Mouse (Mus musculus) forebrain, embryonic 16.5 days (tissue): ENCODE data around the gene Dnmt1. TPM values are rescaled to one million over a fixed set of nuclear protein-coding genes. Genes with fewer than 3 reads are reported as not detected.
A peak's percentile ranks its signal among the peaks of the same experiment; 100 is the strongest.

ENCODE experiments used
- ATAC-seq: fragments of 200-750 bp; cut with Nextera tagmentation; 2 replicates; pipeline ENCODE4 v1.8.0; 2017; ENCODE audit warnings: mild to moderate bottlenecking, moderate library complexity
- H3K27ac ChIP-seq: fragments of 300-500 bp; sonication (generic); 2 replicates; pipeline ENCODE4 v1.5.1; 2014; ENCODE audit warnings: low read length, control low read depth
- H3K27me3 ChIP-seq: fragments of 300-500 bp; sonication (generic); replicated peaks from 2 replicates; pipeline ENCODE4 v1.6.1; 2014; ENCODE audit warnings: low read length; ENCODE audit not compliant: control insufficient read depth, insufficient read depth
- H3K36me3 ChIP-seq: fragments of 300-500 bp; sonication (generic); 2 replicates; pipeline ENCODE4 v1.6.1; 2014; ENCODE audit not compliant: control insufficient read depth, insufficient read depth
- H3K4me1 ChIP-seq: fragments of 300-500 bp; sonication (generic); replicated peaks from 2 replicates; pipeline ENCODE4 v1.6.1; 2014; ENCODE audit warnings: low read length; ENCODE audit not compliant: control insufficient read depth, insufficient read depth
- H3K4me2 ChIP-seq: fragments of 300-500 bp; sonication (generic); 2 replicates; pipeline ENCODE4 v1.6.1; 2014; ENCODE audit warnings: mild to moderate bottlenecking, low read length, control low read depth
- H3K4me3 ChIP-seq: fragments of 300-500 bp; sonication (generic); replicated peaks from 2 replicates; pipeline ENCODE4 v1.5.1; 2014; ENCODE audit warnings: mild to moderate bottlenecking, low read length, control low read depth
- H3K9ac ChIP-seq: fragments of 300-500 bp; sonication (generic); replicated peaks from 2 replicates; pipeline ENCODE4 v1.6.1; 2014; ENCODE audit warnings: low read depth, low read length, control low read depth
- H3K9me3 ChIP-seq: fragments of 300-500 bp; sonication (generic); 2 replicates; pipeline ENCODE4 v1.6.1; 2016; ENCODE audit warnings: low read length; ENCODE audit not compliant: control insufficient read depth
- WGBS: fragments of 180-500 bp; shearing (Covaris S2); extraction: QIAGEN DNeasy Blood & Tissue Kit; methylation state at CpG from one replicate; pipeline ENCODE4 v1.1.7; 2014; 5-methylcytosine and 5-hydroxymethylcytosine counted together
- polyA plus RNA-seq: library from polyadenylated mRNA; unstranded; fragments of >200 nt; fragmentation: Nextera tagmentation; extraction: Ambion mirVana; gene quantifications from 2 replicates; pipeline ENCODE4 v1.2.1, GENCODE M21; 2015

Dnmt1 gene
- polyA plus RNA-seq, 1 experiment from 2014 or later, result 85.3 TPM

GRCm38 (mm10) chr9:20891339-20892103, 68.2 kb downstream of the Dnmt1 start:
- 85% methylated on average over 26 of the region's 26 CpGs for WGBS
- no peak overlapping the region for H3K9ac ChIP-seq
- peaks cover 12% of the 10 kb centered on the region for H3K4me1 ChIP-seq
- H3K27me3 ChIP-seq, result no peaks in the 10 kb centered on the region
- H3K36me3 ChIP-seq, result peaks cover 54% of the 10 kb centered on the region
- H3K9me3 ChIP-seq, result no peaks in the 10 kb centered on the region
- H3K27ac ChIP-seq, result no peak overlapping the region
- no peak for ATAC-seq
- H3K4me2 ChIP-seq, result no peak overlapping the region
- H3K4me3 ChIP-seq, result no peak overlapping the region

- Histone ChIP-seq H3K9ac (no peak overlapping the region), H3K4me3 (no peak overlapping the region), H3K4me1 (peaks cover 12% of the 10 kb centered on the region)
Observed at GRCm38 (mm10) chr9:20890411-20890810, 69.3 kb downstream of the Dnmt1 start.

DNA sequence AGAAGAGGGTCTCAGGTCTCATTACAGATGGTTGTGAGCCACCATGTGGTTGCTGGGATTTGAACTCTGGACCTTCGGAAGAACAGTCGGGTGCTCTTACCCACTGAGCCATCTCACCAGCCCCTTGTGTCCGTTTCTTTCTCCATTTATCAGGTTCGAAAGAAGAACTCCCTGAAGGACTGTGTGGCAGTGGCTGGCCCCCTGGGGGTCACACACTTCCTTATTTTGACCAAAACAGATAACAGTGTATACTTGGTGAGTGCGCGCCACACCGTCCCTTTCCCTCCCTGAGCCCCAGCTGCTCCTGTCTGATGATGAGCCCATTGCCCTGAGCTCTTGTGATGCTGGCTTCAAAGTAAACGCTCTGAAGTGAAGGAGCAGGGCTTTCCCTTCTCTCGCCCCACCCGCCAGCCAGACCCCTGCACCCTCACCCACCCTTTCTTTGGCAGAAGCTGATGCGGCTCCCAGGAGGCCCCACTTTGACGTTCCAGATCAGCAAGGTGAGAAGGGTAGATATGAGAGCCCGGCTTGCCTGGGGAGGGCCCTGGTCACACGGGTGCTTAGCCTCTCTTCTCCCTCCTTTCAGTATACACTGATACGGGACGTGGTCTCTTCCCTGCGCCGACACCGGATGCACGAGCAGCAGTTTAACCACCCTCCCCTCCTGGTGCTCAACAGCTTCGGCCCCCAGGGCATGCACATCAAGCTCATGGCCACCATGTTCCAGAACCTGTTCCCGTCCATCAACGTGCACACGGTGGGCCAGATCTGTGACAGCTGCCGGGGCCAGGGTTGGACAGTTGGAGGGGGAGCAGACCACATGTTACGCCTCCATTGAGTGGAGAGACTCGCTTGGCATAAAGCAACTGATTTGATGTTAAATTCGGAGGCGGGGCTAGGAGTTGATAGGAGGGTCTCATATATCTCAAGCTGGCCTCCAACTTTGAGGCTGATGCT, 70.2 kb downstream of the Dnmt1 start:
- peaks cover 39% of the 10 kb centered on the region for H3K36me3 ChIP-seq
- WGBS, result 87% methylated on average over 29 of the region's 29 CpGs
- H3K4me1 ChIP-seq, result peaks cover 12% of the 10 kb centered on the region
- H3K27me3 ChIP-seq, result no peaks in the 10 kb centered on the region
- no peak overlapping the region for H3K4me3 ChIP-seq
- no peak overlapping the region for H3K4me2 ChIP-seq
- no peak overlapping the region for H3K27ac ChIP-seq
- ATAC-seq, result no peak
- no peaks in the 10 kb centered on the region for H3K9me3 ChIP-seq
- H3K9ac ChIP-seq, result no peak overlapping the region

More at GRCm38 (mm10) chr9:20890411-20890810, 69.3 kb downstream of the Dnmt1 start:
- no peak for ATAC-seq
- Histone ChIP-seq H3K9me3 (no peaks in the 10 kb centered on the region), H3K4me2 (no peak overlapping the region), H3K27ac (no peak overlapping the region), H3K27me3 (no peaks in the 10 kb centered on the region), H3K36me3 (peaks cover 45% of the 10 kb centered on the region)
- 90% methylated on average over 5 of the region's 5 CpGs for whole genome bisulfite sequencing

GRCm38 (mm10) chr9:20888386-20888765, 71.3 kb downstream of the Dnmt1 start:
- Histone ChIP-seq H3K9ac (peak overlapping the region; percentile 84), H3K27me3 (no peaks in the 10 kb centered on the region), H3K4me3 (peak overlapping the region; percentile 85), H3K27ac (no peak overlapping the region; the same call in 1 of the 2 replicates), H3K4me1 (peaks cover 12% of the 10 kb centered on the region), H3K36me3 (peaks cover 29% of the 10 kb centered on the region), H3K4me2 (peak overlapping the region; percentile 82), H3K9me3 (no peaks in the 10 kb centered on the region)
- WGBS, result under 1% methylated on average over 30 of the region's 30 CpGs
- no peak; the same call in 1 of the 2 replicates for ATAC-seq

DNA sequence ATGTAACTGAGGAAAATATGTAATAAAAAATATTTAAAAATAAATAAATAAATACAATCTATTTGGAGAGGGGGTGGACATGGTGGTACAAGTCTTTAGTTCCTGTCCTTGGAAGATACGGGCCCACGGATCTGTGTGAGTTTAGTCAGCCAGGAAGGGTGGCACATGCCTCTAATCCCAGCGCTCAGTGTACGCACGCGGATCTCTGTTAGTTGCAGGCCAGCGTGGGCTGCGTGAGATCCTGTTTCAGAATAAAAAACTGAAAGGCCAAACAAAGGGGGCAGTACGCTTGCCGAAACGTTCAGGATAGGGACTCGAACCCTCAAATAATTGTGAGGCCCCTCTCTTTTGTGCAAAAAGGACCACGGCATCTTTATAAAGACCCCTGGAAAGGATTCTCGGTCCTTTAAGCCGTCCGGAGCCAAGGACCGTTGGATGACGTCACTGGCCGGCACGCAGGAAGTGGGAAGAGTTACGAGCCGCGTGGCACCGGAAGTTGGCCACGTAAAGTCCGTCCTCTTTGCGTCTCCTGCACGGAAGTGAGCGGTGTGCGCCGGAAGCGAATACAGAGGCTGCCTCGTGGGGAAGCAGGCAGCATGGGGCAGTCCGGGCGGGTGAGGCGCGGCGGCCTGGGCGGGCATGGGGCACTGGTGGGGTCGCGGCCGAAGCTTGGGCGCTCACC, 71.8 kb downstream of the Dnmt1 start, which contains the start of gene Ppan:
Gene Ppan (plus strand): TSS at position 472 of the 682 bp plus-strand sequence.
- Histone ChIP-seq H3K9me3 (no peaks in the 10 kb centered on the region), H3K4me2 (peak within 1 kb of the TSS; percentile 82), H3K4me3 (peak within 1 kb of the TSS; percentile 85), H3K9ac (peak within 1 kb of the TSS; percentile 84), H3K4me1 (peaks cover 12% of the 10 kb centered on the region), H3K27ac (peak within 1 kb of the TSS; percentile 88), H3K27me3 (no peaks in the 10 kb centered on the region), H3K36me3 (peaks cover 26% of the 10 kb centered on the region)
- WGBS, result under 1% methylated on average over 43 of the region's 43 CpGs
- peak; percentile 98 for ATAC-seq

DNA sequence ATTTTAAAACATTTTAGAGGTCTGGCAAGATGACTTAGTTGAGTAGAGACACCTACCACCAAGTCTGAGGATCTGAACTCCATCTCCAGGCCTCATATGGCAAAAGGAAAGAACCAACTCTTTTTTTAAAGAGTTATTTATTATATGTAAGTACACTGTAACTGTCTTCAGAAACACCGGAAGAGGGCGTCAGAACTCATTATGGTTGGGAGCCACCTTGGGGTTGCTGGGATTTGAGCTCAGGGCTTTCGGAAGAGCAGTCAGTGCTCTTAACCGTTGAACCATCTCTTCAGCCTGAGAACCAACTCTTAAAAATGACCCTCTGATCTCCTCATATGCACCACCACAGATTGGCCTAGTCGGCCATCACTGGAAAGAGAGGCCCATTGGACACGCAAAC, 72.5 kb downstream of the Dnmt1 start:
- 90% methylated on average over 6 of the region's 6 CpGs for WGBS
- ATAC-seq, result no peak
- no peak overlapping the region; the same call in 1 of the 2 replicates for H3K4me3 ChIP-seq

DNA sequence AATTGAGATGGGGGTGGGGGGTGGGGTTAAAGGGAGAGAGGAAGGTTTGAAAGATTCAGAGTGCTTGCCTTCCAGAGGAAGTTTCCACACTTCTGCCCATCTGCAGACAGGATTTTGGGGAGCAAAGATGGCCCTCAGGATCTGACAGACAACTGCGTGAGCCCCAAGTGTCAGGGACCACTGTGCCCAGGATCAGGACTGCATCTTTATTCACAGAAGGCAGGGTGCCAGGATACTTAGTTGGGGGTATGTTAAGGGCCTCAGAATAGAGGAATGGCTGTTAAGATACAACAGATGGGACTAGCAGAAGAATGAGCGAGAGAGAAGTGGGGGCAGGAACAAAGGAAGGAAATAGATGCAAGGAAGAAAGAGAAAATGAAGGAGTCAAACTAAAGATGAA, 73.1 kb downstream of the Dnmt1 start:
- H3K4me1 ChIP-seq, result peaks cover 12% of the 10 kb centered on the region
- no peak overlapping the region for H3K4me3 ChIP-seq
- no peaks in the 10 kb centered on the region for H3K9me3 ChIP-seq
- ATAC-seq, result no peak
- no peak overlapping the region for H3K27ac ChIP-seq
- H3K27me3 ChIP-seq, result no peaks in the 10 kb centered on the region
- 98% methylated on average over 2 of the region's 2 CpGs for WGBS
- H3K4me2 ChIP-seq, result no peak overlapping the region
- H3K9ac ChIP-seq, result no peak overlapping the region
- peaks cover 15% of the 10 kb centered on the region for H3K36me3 ChIP-seq

More for the DNA sequence above, 72.5 kb downstream of the Dnmt1 start:
- Histone ChIP-seq H3K4me2 (peak overlapping the region; percentile 82), H3K9me3 (no peaks in the 10 kb centered on the region), H3K4me1 (peaks cover 12% of the 10 kb centered on the region), H3K27ac (peak overlapping the region; percentile 88; the same call in 1 of the 2 replicates), H3K9ac (no peak overlapping the region), H3K36me3 (peaks cover 21% of the 10 kb centered on the region), H3K27me3 (no peaks in the 10 kb centered on the region)

GRCm38 (mm10) chr9:20879097-20879792, 80.4 kb downstream of the Dnmt1 start, which contains the start of gene Angptl6:
Gene Angptl6, minus strand, starts transcription at chr9:20879727.
- H3K9ac ChIP-seq, result peak within 1 kb of the TSS; percentile 74
- H3K4me1 ChIP-seq, result peaks cover 3% of the 10 kb centered on the region
- H3K4me3 ChIP-seq, result peak within 1 kb of the TSS; percentile 56
- no peaks in the 10 kb centered on the region for H3K9me3 ChIP-seq
- peak within 1 kb of the TSS; percentile 78 for H3K4me2 ChIP-seq
- no peak for ATAC-seq
- H3K27me3 ChIP-seq, result no peaks in the 10 kb centered on the region
- H3K36me3 ChIP-seq, result no peaks in the 10 kb centered on the region
- 93% methylated on average over 13 of the region's 13 CpGs for WGBS
- peak within 1 kb of the TSS; percentile 96 for H3K27ac ChIP-seq
